Comparison of ENCODE assay signal across 20 mouse cellular contexts in genomic region chr11:48796290-48796689, GRCm38 (mm10). TPM values are rescaled to one million over a fixed set of nuclear protein-coding genes. Genes with fewer than 3 reads are reported as not detected.
A peak's percentile ranks its signal among the peaks of the same experiment; 100 is the strongest.
DNase-seq lines count a peak whose midpoint lies in the region; ATAC-seq and TF ChIP-seq lines count a peak whose summit lies in the region.
"Had no signal": no experiment of that assay in that cellular context is flagged by ENCODE, and none has a peak within 500 bp of the region (broad histone marks: within the 10 kb centered on the region; RNA-seq: fewer than 3 reads in every experiment).

No protein-coding gene starts in this region.

- WGBS in intestine, postnatal 0 days, result 76% methylated on average over 4 of the region's 4 CpGs
- WGBS in intestine, embryonic 15.5 days, result 81% methylated on average over 4 of the region's 4 CpGs
- 79% methylated on average over 4 of the region's 4 CpGs for WGBS in liver, postnatal 0 days (ENCODE audit: insufficient replicate concordance)

- no peak overlapping the region for H3K4me2 ChIP-seq in intestine, postnatal 0 days (replicated peaks; ENCODE audit: low read depth)
- H3K4me2 ChIP-seq in intestine, embryonic 15.5 days (replicated peaks), result no peak overlapping the region
- no peak overlapping the region for H3K4me2 ChIP-seq in liver, postnatal 0 days (ENCODE audit: low read depth, low read length)
- H3K4me2 ChIP-seq: embryonic facial prominence, embryonic 12.5 days; forebrain, embryonic 15.5 days; hindbrain, embryonic 14.5 days had no signal

- no peaks in the 10 kb centered on the region for H3K27me3 ChIP-seq in intestine, postnatal 0 days (replicated peaks; ENCODE audit: control insufficient read depth, insufficient read depth, low read length)
- H3K27me3 ChIP-seq in intestine, embryonic 15.5 days (replicated peaks), result no peaks in the 10 kb centered on the region
- H3K27me3 ChIP-seq in liver, postnatal 0 days (ENCODE audit: insufficient read depth, low read length), result no peaks in the 10 kb centered on the region
- H3K27me3 ChIP-seq in ES-Bruce4 (ENCODE audit: control insufficient read depth, insufficient read depth, low read length, poor library complexity, severe bottlenecking) (no peaks in the 10 kb centered on the region), MEL (ENCODE audit: control insufficient read depth in 1 of 2, insufficient read depth in 2 of 2, low read length in 2 of 2) (no peaks in the 10 kb centered on the region)
- H3K27me3 ChIP-seq: embryonic facial prominence, embryonic 12.5 days; forebrain, embryonic 15.5 days had no signal

- H3K79me2 ChIP-seq in MEL (ENCODE audit: control insufficient read depth, insufficient read depth, low read length, poor library complexity), result peaks cover 27% of the 10 kb centered on the region

- TF ChIP-seq RAD21 in MEL (IDR thresholded peaks at IDR 0.05; ENCODE audit: low read depth, low read length), result no peak

- H3K9me3 ChIP-seq in intestine, postnatal 0 days (ENCODE audit: control insufficient read depth), result no peaks in the 10 kb centered on the region
- no peaks in the 10 kb centered on the region for H3K9me3 ChIP-seq in intestine, embryonic 15.5 days
- no peaks in the 10 kb centered on the region for H3K9me3 ChIP-seq in liver, postnatal 0 days (ENCODE audit: low read length)
- no peaks in the 10 kb centered on the region for H3K9me3 ChIP-seq in ES-Bruce4 (replicated peaks; ENCODE audit: control insufficient read depth, insufficient read depth, low read length, poor library complexity, severe bottlenecking)
- no peaks in the 10 kb centered on the region for H3K9me3 ChIP-seq in MEL (replicated peaks; ENCODE audit: insufficient read depth, low read length)
- H3K9me3 ChIP-seq: embryonic facial prominence, embryonic 12.5 days; forebrain, embryonic 15.5 days; heart, embryonic 10.5 days had no signal

- no peak for ATAC-seq in intestine, postnatal 0 days
- ATAC-seq in intestine, embryonic 15.5 days, result no peak
- no peak for ATAC-seq in liver, postnatal 0 days
- ATAC-seq: forebrain, embryonic 15.5 days had no signal

- DNase-seq in liver, postnatal 0 days, result no peak
- DNase-seq in liver, result no peak
- DNase-seq in MEL (ENCODE audit: low read depth, low spot score), result no peak
- DNase-seq in embryo, embryonic 9.5 days (ENCODE audit: extremely low spot score), result no peak
- DNase-seq in heart, postnatal 10 days, result no peak
- DNase-seq: adrenal gland, adult 2 months; adrenal gland, postnatal 36 days; cerebellum, adult 11 months; cerebellum, adult 8-10 months; cerebellum, postnatal 14 days; embryo, embryonic 11 days; gastrocnemius, postnatal 25 days; heart, postnatal 14 days had no signal

- intact Hi-C loops in heart, postnatal 10 days (cut with DNase I), result no loop called here

- no peak for TF ChIP-seq EP300 in liver, postnatal 0 days (IDR thresholded peaks at IDR 0.05; ENCODE audit: low read depth)
- TF ChIP-seq EP300 in ES-Bruce4 (IDR thresholded peaks at IDR 0.05; ENCODE audit: insufficient read depth, low read depth, low read length), result no peak
- no peak for TF ChIP-seq EP300 in MEL (IDR thresholded peaks at IDR 0.05; ENCODE audit: low read depth in 1 of 2, low read length in 2 of 2)

- peak; percentile 39 for TF ChIP-seq CTCF in intestine, postnatal 0 days (IDR thresholded peaks at IDR 0.05; ENCODE audit: low read depth)
- peak; percentile 37 for TF ChIP-seq CTCF in liver, postnatal 0 days (IDR thresholded peaks at IDR 0.05; ENCODE audit: low read depth)
- TF ChIP-seq CTCF in ES-Bruce4 (IDR thresholded peaks at IDR 0.05; ENCODE audit: low read depth, low read length), result peak; percentile 18
- TF ChIP-seq CTCF in MEL (IDR thresholded peaks at IDR 0.05 in 2 of 3, conservative IDR thresholded peaks at IDR 0.05 in 1 of 3; ENCODE audit: control insufficient read depth in 1 of 3, insufficient read depth in 1 of 3, low read depth in 2 of 3, low read length in 3 of 3, poor library complexity in 1 of 3, severe bottlenecking in 1 of 3), result peak; percentile 4 to 8 (median 7); a peak in 2 of 6 replicates

- no peak overlapping the region for H3K9ac ChIP-seq in intestine, postnatal 0 days (ENCODE audit: low read depth, low read length)
- no peak overlapping the region for H3K9ac ChIP-seq in intestine, embryonic 15.5 days
- no peak overlapping the region for H3K9ac ChIP-seq in liver, postnatal 0 days (replicated peaks)
- H3K9ac ChIP-seq in ES-Bruce4 (ENCODE audit: low read depth, poor library complexity, severe bottlenecking) (no peak overlapping the region), MEL (ENCODE audit: control insufficient read depth, low read depth, low read length, poor library complexity, severe bottlenecking) (no peak overlapping the region)
- H3K9ac ChIP-seq: embryonic facial prominence, embryonic 12.5 days; forebrain, embryonic 15.5 days; hindbrain, embryonic 14.5 days had no signal

- TF ChIP-seq POLR2A in ES-Bruce4 (IDR thresholded peaks at IDR 0.05; ENCODE audit: insufficient read depth, low read length) (no peak), MEL (IDR thresholded peaks at IDR 0.05; ENCODE audit: control insufficient read depth in 1 of 2, insufficient read depth in 1 of 2, low read depth in 1 of 2, low read length in 2 of 2, poor library complexity in 1 of 2) (no peak)

- H3K4me1 ChIP-seq in intestine, postnatal 0 days (replicated peaks; ENCODE audit: control insufficient read depth, insufficient read depth, low read length), result 0 out of 2 replicates have a peak, but pooled peaks cover 4% of the 10 kb centered on the region
- peaks cover 3% of the 10 kb centered on the region for H3K4me1 ChIP-seq in intestine, embryonic 15.5 days (replicated peaks)
- peaks cover 20% of the 10 kb centered on the region for H3K4me1 ChIP-seq in liver, postnatal 0 days (ENCODE audit: insufficient read depth)
- peaks cover 3% of the 10 kb centered on the region for H3K4me1 ChIP-seq in ES-Bruce4 (ENCODE audit: control insufficient read depth, insufficient read depth, low read length)
- H3K4me1 ChIP-seq in MEL (ENCODE audit: control insufficient read depth in 1 of 2, insufficient read depth in 2 of 2, low read length in 2 of 2), result peaks cover 2 to 23% of the 10 kb centered on the region in 2 experiments

- no peaks in the 10 kb centered on the region for H3K36me3 ChIP-seq in intestine, postnatal 0 days (ENCODE audit: control insufficient read depth, insufficient read depth)
- H3K36me3 ChIP-seq in intestine, embryonic 15.5 days, result no peaks in the 10 kb centered on the region
- H3K36me3 ChIP-seq in liver, postnatal 0 days (replicated peaks; ENCODE audit: insufficient read depth, low read length), result no peaks in the 10 kb centered on the region
- H3K36me3 ChIP-seq in ES-Bruce4 (ENCODE audit: control insufficient read depth, insufficient read depth, low read length, poor library complexity, severe bottlenecking), result peaks cover 7% of the 10 kb centered on the region
- H3K36me3 ChIP-seq in MEL (ENCODE audit: control insufficient read depth in 1 of 2, insufficient read depth in 2 of 2, low read length in 2 of 2), result peaks cover 5 to 18% of the 10 kb centered on the region in 2 experiments
- H3K36me3 ChIP-seq: embryonic facial prominence, embryonic 12.5 days; forebrain, embryonic 15.5 days had no signal

- no peak overlapping the region for H3K27ac ChIP-seq in intestine, postnatal 0 days (ENCODE audit: low read depth, low read length)
- no peak overlapping the region for H3K27ac ChIP-seq in intestine, embryonic 15.5 days
- no peak overlapping the region; the same call in 1 of the 2 replicates for H3K27ac ChIP-seq in liver, postnatal 0 days (ENCODE audit: low read depth)
- H3K27ac ChIP-seq in ES-Bruce4 (ENCODE audit: insufficient read depth, low read length), result no peak overlapping the region
- no peak overlapping the region for H3K27ac ChIP-seq in MEL (ENCODE audit: control insufficient read depth, low read depth, low read length)
- H3K27ac ChIP-seq: embryonic facial prominence, embryonic 12.5 days; forebrain, embryonic 15.5 days; heart, embryonic 10.5 days; hindbrain, embryonic 14.5 days had no signal

- no peak overlapping the region for H3K4me3 ChIP-seq in intestine, postnatal 0 days (ENCODE audit: low read depth, low read length)
- no peak overlapping the region for H3K4me3 ChIP-seq in intestine, embryonic 15.5 days (replicated peaks)
- H3K4me3 ChIP-seq in liver, postnatal 0 days (ENCODE audit: low read depth, low read length), result no peak overlapping the region
- H3K4me3 ChIP-seq in ES-Bruce4 (ENCODE audit: low read depth, low read length) (no peak overlapping the region), MEL (ENCODE audit: control insufficient read depth in 1 of 2, insufficient read depth in 1 of 2, low read depth in 2 of 2, low read length in 2 of 2) (no peak overlapping the region)
- H3K4me3 ChIP-seq: embryonic facial prominence, embryonic 12.5 days; forebrain, embryonic 15.5 days; heart, embryonic 10.5 days had no signal

RNA-seq across cellular contexts. Expression of gene Rack1, which starts 3.8 kb away (rescaled TPM):
- polyA plus RNA-seq in intestine, postnatal 0 days (2015; fragmentation: Nextera tagmentation; extraction: Ambion mirVana), result 435 and 447 TPM in 2 replicates
- polyA plus RNA-seq in intestine, embryonic 15.5 days (2015; fragmentation: Nextera tagmentation; extraction: Ambion mirVana), result 815 and 831 TPM in 2 replicates
- polyA plus RNA-seq in liver, postnatal 0 days (2015; fragmentation: Nextera tagmentation; extraction: Ambion mirVana), result 397 and 398 TPM in 2 replicates
- 2,044 and 2,161 TPM in 2 replicates for polyA plus RNA-seq in ES-Bruce4 (2011; ENCODE audit: insufficient read depth, insufficient read length, low read depth, missing spikeins)
- 5,378 and 5,815 TPM in 2 replicates for total RNA-seq in MEL (2012; rRNA removed)
- polyA plus RNA-seq in MEL (2012; ENCODE audit: insufficient read depth in 1 of 2, insufficient read length in 2 of 2, low read depth in 1 of 2, low replicate concordance in 2 of 2, missing spikeins in 1 of 2), result 1,000 to 10,000 TPM in 1 of 2 experiments, 100 to 1,000 TPM in 1; 376 to 4,421 TPM
- 100 to 1,000 TPM; 530 to 563 TPM for total RNA-seq in heart, postnatal 10 days (2021)

RNA-seq across cellular contexts. Expression of gene Trim41, which starts 20.9 kb away (rescaled TPM):
- polyA plus RNA-seq in intestine, postnatal 0 days (2015; fragmentation: Nextera tagmentation; extraction: Ambion mirVana), result 4.0 and 4.2 TPM in 2 replicates
- polyA plus RNA-seq in intestine, embryonic 15.5 days (2015; fragmentation: Nextera tagmentation; extraction: Ambion mirVana), result 4.1 and 6.4 TPM in 2 replicates
- 2.2 and 2.3 TPM in 2 replicates for polyA plus RNA-seq in liver, postnatal 0 days (2015; fragmentation: Nextera tagmentation; extraction: Ambion mirVana)
- polyA plus RNA-seq in ES-Bruce4 (2011; ENCODE audit: insufficient read depth, insufficient read length, low read depth, missing spikeins), result 29.6 and 32.2 TPM in 2 replicates
- 31.6 and 37.0 TPM in 2 replicates for total RNA-seq in MEL (2012; rRNA removed)
- polyA plus RNA-seq in MEL (2012; ENCODE audit: insufficient read depth in 1 of 2, insufficient read length in 2 of 2, low read depth in 1 of 2, low replicate concordance in 2 of 2, missing spikeins in 1 of 2), result 10 to 100 TPM; 56.4 to 76.3 TPM
- total RNA-seq in heart, postnatal 10 days (2021), result 10 to 100 TPM; 27.9 to 30.1 TPM

RNA-seq across cellular contexts. Expression of gene Trim7, which starts 29.6 kb away (rescaled TPM):
- 0.38 and 0.56 TPM in 2 replicates for polyA plus RNA-seq in intestine, postnatal 0 days (2015; fragmentation: Nextera tagmentation; extraction: Ambion mirVana)
- polyA plus RNA-seq in intestine, embryonic 15.5 days (2015; fragmentation: Nextera tagmentation; extraction: Ambion mirVana), result 1.1 and 2.7 TPM in 2 replicates
- polyA plus RNA-seq in liver, postnatal 0 days (2015; fragmentation: Nextera tagmentation; extraction: Ambion mirVana), result 0.48 and 0.52 TPM in 2 replicates
- polyA plus RNA-seq in ES-Bruce4 (2011; ENCODE audit: insufficient read depth, insufficient read length, low read depth, missing spikeins) (8.1 and 8.7 TPM in 2 replicates), MEL (2012; ENCODE audit: insufficient read depth in 1 of 2, insufficient read length in 2 of 2, low read depth in 1 of 2, low replicate concordance in 2 of 2, missing spikeins in 1 of 2) (1 to 10 TPM in 1 of 2 experiments, not detected in 1; 1.3 TPM)
- 0.72 and 0.81 TPM in 2 replicates for total RNA-seq in MEL (2012; rRNA removed)
- total RNA-seq in heart, postnatal 10 days (2021), result 10 to 100 TPM; 10.1 to 12.8 TPM

RNA-seq across cellular contexts. Expression of gene Gm12184, which starts 30.2 kb away (rescaled TPM):
- 5.0 and 5.3 TPM in 2 replicates for polyA plus RNA-seq in intestine, postnatal 0 days (2015; fragmentation: Nextera tagmentation; extraction: Ambion mirVana)
- 3.7 and 5.4 TPM in 2 replicates for polyA plus RNA-seq in intestine, embryonic 15.5 days (2015; fragmentation: Nextera tagmentation; extraction: Ambion mirVana)
- 4.9 and 5.0 TPM in 2 replicates for polyA plus RNA-seq in liver, postnatal 0 days (2015; fragmentation: Nextera tagmentation; extraction: Ambion mirVana)
- polyA plus RNA-seq in ES-Bruce4 (2011; ENCODE audit: insufficient read depth, insufficient read length, low read depth, missing spikeins) (88.5 and 95.4 TPM in 2 replicates), MEL (2012; ENCODE audit: insufficient read depth in 1 of 2, insufficient read length in 2 of 2, low read depth in 1 of 2, low replicate concordance in 2 of 2, missing spikeins in 1 of 2) (10 to 100 TPM in 1 of 2 experiments, not detected in 1; 15.3 TPM)
- total RNA-seq in MEL (2012; rRNA removed), result 7.1 and 10.9 TPM in 2 replicates
- 1 to 10 TPM; 2.9 to 5.0 TPM for total RNA-seq in heart, postnatal 10 days (2021)
